Mouse (Mus musculus) lung, postnatal 36 days (tissue): ENCODE measurements at regions not wholly inside any gene's neighbourhood (a gene's known extent, or its start where the extent isn't known, plus 50 kb on each side); places are given as distances from the start of the nearest gene placed in this dataset.

ENCODE experiments used
- DNase-seq: peaks from one replicate; pipeline ENCODE4 v3.0.0; 2022; ENCODE audit warnings: mixed read lengths

DNA sequence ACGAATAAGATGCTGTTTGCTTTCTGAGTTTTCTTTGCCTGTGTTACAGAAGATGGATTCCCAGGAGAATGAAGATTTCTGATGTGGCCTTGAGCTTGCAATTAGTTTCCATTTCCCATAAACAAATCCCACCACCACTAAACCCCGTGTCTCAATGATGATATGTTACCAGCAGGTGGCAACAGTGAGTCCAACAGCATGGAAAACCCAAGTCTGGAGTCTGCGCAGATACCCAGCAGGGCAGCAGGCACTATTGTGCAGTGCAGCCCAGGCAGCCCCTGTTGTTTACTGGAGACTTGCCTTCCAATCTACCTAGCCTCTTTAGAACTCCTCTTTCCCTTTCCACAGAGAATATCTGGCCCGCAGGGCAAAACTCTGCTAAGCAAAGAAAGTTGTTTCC, 62.7 kb downstream of the Bmp2 start:
- peak; percentile 49 for DNase-seq

DNA sequence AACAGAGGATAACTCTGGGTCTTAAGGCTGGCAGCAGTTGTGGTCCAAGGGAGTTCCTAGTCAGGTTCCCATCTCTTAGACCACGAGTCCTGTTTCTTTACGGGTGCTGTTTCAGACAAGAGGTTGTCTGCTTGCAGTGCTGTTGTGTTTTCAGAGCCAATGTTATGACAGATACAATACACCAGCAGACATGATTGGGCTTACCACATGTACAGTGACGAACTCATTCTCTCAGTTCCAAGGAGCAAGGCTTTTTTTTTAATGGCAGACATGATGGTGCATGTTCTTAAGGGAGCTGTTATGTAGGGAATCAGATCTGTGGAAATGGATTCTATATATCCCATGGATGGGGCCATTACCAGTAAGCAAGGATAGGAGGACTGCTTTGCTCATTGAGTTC, 63.3 kb downstream of the Bmp2 start:
- no peak for DNase-seq

DNA sequence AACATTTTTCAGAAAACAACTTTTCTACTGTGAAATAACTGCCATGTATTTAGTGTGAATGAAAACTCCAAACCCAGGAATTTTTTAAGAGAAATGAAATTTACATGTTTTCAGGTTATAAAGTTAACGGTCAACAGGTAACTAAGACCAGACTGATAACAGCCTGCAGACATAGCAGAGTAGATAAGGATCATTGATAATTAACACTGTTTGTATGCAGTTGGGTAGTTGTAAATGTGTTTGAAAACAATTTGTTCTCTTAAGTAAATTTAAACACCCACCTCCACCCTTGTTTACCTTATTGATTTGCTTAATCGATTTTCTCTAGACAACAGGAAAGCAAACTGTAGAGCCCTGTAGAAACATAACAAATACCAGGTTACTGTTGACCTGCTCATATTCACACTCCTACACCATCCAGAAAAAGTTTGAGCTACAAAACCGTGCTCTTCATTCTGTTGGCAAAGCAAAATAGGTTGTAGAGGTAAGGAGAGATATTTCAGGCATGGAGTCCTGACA, 65.4 kb downstream of the Bmp2 start:
- DNase-seq = no peak

DNA sequence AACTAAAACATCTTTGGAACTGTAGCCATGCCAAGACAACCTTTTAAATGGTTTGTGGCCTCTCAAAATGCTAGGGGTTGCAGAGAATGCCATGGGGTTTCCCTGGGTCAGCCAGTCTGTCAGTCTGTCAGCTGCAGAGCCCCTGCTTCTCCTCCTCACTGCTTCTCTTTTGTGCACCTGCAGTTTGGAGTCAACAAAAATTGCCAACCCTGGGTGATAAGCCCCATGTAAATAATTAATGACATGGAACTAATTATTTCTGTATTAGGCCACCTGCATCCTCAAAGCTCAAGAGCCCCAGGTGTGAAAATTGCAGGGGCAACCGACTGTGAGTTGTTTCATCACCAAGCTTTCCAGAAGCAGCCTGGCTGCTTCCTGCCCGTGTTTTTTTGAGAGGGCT, 70.6 kb downstream of the Bmp2 start:
- DNase-seq = no peak

DNA sequence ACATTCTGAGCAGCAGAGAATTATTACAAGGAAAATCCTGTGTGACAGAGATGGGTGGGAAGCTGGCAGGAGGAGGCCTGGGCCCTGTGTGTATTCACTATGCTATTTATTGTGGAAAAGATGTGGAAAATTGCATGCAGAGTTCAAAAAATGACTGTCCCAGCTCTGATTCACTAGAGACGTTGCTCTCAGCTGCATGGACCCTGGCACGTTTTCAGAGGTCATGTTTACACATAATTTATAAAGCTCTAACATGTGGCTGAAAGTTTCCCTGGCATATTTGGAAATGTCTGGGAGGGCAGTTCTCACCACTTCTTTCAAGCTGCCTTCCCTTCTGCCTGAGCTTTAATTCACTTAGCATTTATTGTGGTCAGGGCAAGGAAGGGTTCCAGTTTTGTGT, 73.6 kb downstream of the Bmp2 start:
- DNase-seq = peak; percentile 33

DNA sequence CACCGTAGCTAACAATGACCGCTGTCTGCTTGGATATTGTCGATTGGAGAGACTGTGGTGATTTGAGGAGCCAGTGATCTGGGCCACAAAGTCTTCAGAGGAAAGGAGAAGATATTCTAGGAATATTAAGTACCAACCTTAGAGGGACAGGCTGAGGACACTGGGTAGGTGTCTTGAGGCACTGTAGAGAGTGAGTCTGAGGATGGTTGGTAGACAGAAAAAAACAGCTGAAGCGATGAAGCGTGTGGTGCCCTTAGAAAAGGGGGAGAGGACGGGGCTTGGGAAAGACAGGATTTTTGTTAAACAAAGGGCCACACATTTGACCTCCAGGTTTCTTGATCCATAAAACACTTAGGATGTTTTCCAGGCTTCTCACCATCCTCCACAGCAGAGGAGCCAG, 76.9 kb downstream of the Bmp2 start:
- no peak for DNase-seq

DNA sequence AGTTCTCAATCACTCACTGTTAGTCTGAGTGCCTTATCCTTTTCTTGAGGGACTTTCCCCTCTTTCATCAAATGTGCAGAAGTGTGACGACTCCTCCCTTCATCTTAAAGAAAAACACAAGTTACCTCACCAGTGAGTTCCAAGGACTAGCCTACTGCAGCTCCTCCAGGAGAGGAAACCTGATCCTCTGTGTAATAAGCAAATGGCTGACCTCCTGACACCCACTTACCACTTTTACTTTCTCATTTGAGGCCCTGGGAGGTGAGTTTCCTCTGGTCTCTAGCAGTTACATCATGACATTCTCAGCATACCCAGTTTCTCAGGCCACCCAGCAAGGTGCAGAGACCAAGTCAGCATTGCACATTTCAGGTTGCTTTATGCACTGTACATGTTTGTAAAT, 83.5 kb downstream of the Bmp2 start:
- peak; percentile 1 for DNase-seq

DNA sequence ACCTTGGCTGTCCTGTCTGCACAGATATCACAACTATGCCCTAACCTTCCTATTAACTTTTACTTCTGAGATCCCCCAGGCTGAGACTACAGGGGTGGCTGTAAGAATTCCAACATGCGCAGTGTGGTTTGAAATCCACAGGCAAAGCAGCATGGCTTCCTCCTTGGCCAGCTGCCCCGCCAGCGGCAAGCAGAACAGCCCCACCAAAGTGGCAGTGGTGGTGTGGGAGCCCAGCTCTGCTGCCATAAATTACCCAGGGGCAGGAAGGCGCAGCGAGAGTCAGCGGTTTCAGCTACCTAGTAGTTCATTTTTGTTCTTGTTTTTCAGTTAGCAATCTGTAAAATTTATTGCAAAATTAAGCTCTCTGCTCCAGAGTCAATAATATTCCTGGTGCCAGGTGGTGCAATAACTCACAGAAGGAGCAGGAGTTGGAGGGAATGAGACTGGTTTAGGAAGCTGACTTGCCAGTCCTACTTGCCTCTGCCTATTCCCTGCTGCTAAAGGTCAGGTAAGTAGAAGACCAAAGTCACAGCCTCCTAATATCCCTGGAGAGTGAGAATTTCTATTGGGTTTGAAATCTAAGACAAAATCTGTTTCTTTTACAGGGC, 98.0 kb downstream of the Bmp2 start:
- no peak for DNase-seq

DNA sequence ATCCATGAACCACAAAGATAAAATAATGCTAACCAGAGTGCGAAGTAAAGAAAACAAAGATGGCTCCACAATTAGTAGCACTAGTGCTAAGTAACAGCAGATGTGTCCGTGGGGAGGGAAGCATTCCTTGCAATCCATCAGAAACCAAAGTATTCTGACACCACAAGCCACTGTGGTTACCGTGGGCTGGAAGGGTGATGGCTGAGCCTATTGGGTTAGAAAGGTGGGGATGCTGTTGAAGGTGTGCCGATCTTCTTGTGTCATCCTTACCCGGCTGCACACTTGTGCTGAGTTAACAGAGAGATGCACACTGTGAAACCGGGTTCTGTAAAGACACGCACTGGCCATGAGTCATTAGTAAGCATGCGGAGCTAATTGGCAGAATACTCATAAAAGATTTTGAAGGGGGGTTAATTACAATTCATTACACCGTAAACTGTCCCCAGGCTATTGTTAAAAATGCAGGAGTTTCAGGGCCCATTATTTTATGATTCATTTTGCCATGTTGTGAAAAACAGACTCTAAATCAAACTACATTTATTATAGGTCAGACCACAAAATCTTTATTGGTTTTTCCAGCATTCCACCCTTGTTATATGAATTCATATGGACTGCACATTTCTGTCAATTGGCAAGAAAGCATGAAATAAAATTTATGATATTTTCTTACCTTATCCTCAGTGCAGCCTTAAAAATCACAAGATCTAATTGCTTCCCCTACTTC, 114.5 kb downstream of the Bmp2 start:
- no peak for DNase-seq

DNA sequence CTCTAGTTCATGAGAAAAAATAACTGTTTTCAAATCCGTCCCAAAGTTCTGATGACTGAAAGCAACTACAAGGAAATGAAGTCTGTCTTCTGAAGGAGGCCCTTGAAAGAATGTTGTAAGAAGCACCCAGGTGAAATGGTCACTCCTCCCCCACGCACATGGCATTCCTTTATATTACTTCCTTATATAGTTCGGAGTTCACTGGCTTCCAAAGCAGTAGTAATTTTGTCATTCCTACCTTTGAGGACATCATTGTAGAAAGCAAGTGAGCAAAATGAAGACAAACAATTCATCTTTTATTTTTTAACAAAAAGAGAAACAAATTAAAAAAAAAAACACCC, 115.1 kb downstream of the Bmp2 start:
- peak; percentile 8 for DNase-seq

DNA sequence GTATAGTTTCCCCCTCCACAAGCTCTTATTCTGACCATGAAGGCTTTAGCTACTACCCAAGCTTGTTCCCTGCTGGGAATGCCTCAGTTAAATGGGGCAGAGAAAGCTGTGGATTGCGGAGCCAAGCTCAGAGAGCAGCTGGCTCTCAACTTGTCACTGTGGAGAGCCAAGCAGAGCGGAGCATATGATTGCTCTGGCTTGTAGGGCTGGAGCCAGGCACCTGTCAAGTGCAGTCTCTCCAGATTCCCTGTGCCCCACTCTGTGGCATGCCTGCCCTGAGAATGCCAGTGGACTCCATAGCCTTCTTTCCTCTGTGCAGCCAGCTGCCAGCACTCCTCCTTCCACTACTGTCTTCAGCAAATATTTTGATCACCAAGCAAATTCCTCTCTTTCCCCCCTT, 117.9 kb downstream of the Bmp2 start:
- DNase-seq = no peak

DNA sequence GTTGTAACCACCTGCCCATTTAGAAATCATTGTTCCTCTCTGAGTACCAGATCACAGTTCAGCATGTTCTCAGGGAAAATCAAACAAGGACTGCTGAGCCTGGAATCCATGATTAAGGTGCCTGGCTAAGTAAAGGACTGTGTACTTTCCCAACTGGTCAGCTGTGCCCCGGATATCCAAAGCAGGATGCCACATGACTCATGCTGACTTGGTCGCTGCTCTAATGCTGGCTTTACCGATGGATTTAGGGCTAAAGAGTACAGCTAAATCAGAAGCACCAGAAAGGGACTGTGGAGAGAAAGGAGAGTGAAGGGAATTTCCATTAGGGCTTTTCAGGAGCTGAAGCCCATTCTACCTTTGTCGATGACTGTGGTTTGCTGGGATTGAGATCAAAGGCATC, 119.6 kb downstream of the Bmp2 start:
- no peak for DNase-seq

DNA sequence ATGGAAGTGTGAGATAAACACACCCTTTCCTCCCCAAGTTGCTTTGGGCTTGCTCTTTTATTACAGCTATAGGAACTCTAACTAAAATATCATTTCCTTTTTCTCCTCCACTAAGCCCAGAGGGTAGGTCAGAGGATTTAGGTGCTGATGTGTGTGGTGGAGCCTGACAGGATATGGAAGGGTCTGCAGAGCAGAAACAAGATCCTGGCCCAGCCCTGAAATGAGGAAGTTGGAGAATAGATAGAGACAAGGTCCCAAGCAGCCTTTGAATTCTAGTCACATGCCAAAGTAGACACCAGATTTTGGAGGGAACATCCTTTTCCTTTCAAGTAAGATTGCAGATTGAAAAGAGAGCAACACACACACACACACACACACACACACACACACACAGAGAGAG, 132.4 kb downstream of the Bmp2 start:
- DNase-seq = no peak

DNA sequence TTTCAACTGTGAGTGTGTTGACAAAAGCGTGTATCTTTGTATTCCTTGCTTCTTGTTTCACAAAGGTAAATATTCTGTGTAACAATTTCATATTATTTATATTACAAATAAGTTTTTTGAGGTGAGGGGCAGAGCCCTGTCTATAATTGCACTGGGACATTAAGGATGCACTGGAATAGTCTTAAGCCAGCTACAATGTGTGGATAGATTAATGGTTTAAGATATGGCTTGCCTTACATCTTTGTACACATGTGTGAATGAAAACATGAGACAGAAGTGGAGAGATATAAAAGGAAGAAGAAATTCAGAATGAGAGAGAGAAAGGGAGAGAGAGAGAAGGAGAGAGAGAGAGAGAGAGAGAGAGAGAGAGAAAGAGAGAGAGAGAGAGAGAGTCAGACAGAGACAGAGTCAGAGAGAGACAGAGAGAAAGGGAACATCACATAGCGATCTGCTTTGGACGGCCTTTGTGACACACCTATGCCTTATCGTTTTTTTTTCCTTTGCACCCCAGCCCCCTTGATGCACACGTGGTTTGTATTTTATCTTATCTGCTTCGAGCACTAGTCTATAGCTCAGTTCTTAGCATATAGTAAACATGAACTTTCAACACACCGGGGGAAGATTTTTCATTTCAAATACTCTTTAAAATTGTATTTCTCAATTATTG, 136.3 kb downstream of the Bmp2 start:
- no peak for DNase-seq

DNA sequence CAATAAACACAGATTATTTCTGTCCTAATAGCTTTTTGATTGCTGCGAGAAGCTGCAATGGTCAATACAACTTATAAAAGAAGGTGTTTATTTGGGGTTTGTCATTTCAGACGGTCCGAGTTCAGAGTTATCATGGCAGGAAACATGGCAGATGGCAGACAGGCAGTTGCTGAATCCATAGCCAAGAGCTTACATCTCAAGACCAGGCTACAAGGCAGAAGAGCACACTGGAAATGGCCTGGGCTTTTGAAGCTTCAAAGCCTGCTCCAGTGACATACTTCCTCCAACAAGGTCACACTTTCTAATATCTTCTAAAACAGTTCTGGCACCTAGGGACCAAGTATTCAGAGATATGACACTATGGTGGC, 136.8 kb downstream of the Bmp2 start:
- no peak for DNase-seq

DNA sequence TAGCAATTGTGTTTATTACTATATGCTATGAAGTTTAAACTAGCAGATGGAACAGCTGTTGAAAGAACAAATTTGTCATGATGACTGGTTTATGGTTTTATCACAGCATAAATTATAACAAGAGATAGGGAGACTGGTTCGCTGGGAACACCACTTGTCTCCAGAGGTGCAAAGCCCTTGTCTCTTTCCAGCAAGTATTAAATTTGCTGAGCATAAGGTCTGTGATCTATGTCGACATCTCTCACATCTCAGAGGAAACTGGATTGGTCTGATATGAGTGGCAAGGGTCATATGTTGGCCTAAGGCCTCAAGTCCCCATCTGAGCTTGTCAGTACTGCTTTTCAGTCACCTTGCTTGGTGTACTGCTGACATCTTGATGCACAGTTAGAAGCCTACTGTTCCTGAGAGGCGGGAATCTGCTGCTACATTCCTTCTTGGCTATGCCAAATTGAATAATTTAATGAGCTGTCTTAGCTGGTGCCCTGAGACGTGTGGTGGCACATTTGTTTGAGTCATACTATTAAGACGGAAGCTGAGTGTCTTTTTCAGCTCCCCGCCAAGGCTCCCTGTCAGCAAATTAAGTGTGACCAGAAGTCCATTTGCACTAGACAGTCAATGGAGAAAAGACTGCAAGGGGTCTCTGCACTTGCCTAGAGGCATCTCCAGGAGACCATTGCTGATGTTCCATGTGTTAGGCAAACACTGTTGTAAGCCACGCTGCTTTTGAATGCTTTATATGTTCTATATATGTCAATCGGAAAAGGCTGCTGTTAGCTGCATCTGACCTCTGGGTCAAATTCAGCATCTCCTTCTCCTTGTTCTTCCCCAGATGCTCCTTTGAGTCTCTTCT, 157.0 kb downstream of the Bmp2 start:
- no peak for DNase-seq

DNA sequence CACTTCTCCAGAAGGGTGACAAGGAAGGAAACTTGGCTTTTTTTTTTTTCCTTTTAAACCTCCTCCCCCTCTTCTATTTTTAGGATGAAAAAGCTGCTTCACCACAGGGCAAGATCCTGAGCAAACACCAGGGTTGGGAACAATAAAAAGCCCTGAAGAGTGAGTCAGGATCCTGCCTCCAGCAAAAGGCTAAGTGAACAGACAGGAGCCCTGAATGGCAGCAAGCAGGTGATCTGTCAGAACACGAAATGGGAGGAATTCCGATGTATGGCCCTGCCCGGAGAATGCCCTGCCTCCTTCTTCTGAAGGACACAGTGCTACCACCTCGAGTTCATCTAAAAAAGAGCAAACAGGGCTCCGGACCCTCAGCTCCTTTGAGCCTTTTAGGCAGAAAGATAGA, 164.3 kb downstream of the Bmp2 start:
- no peak for DNase-seq

DNA sequence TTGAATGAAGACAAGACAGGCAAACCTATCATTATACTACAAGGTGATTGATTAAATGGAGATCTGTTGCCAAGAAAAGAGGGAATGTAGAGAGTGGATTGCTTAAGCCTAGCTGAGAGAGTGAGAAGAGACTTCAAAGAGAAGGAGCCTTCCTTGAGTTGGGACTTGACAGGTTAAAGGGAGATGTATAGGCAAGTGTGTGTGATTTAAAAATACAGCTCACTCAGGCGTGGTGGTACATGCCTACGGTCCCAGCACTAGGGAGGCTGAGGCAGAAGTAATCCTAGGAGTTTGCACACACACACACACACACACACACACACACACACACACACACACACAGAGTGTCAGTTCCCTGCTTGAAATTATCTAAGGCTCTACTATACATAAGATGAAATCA, 165.1 kb downstream of the Bmp2 start:
- DNase-seq = no peak

DNA sequence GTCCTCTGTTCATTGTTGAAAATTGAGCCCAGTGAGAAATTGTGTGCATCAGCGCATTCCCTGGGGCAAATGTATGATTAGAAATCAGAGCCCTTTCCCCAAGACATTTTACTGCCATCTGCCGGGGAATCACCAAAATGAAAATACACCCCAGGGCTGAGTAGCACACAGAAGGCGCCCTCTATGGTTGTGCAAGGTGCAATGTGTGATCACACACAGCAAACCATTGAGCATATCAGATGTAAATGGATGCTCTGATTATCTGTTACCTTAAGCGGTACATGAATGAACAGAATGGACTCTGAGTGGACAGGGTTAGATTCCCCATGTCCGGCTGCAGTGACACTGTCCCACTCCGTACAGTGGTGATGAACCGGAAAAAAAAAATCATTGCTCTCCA, 172.4 kb downstream of the Bmp2 start:
- peak; percentile 22 for DNase-seq

DNA sequence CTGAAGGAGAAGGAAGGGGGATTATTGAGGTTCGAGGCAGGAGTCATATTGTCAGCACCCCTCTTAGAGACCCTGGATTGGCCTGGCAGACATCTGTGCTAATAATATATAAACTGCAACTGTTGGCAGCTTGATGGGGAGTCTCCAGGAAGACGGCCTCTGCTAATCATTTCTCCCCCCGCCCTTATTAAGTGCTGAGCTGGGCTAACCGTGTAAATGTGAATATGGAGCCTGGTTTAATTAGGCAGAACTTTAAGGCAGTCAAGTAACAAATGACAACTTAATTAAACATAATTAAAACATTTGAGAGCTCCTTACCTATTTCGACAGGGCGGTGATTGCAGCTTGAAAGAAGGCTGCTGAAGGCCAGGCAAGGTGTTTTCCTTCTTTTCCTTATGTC, 172.8 kb downstream of the Bmp2 start:
- no peak for DNase-seq

DNA sequence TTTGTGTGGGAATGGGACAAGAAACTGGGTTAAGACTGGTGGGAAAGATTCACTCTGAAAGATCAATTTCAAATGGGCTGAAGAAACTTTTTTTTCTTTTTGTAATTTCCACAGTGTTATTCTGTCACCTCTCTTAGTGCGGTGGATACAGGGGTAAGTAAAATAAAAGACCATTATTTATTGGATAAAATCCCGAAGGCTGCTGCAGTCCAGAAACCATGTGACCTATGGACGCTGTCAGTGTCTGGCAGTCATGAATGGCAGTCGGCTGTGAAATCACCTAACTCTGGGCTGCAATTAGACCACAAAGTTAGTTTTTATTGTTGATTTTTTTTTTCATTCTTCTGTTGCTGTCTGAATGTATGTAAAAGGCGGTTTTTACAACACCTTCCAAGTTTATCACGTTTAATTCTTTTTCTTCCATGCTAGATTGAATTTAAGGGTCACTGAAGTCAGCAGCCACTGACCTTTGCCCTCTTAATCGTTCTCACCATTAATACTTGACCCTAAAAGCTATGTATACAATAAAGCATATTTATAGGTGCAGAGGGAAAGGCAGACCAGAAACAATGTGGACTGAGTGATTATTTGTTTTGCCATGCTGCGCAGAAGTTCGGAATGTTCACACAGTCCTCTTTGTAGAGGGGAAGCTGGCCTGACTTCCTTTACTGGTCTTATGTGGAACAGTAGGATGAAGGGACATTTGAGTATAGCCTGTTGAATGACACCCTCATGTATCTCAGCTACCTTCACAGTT, 182.7 kb downstream of the Bmp2 start:
- no peak for DNase-seq

DNA sequence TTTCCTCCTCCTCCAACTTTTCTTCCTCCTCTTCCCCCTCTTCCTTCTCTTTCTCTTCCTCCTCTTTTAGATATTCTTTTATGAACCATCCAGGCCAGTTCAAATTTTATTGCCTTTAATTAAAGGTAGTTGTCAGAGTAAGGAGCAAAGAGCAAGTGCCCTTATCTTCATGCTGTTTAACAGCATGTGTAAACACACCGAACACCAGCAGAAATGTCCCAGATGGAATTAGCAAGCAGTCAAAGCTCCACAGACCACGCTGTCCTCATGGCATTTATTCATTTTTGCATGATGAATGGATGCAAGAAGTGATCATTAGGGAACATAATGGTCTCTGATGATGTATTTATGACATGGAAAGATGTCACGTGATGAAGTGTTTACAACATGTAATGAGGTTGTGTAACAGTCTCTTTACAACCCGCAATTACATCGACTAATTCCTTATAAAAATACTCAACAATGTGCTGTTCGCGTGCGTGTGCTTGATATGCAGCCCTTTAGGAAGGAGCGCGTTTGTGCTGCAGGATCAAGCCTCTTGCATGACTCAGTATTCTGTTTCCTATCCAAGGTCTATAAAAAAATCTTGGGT, 187.0 kb downstream of the Bmp2 start:
- DNase-seq = no peak
